Mouse (Mus musculus) cerebellum, postnatal 25 days (tissue): ENCODE results near the gene Bbc3.
A peak's percentile ranks its signal among the peaks of the same experiment; 100 is the strongest.
"Not testable (repeated sequence)": the region's sequence is repeated elsewhere in the genome, so short reads cannot be mapped to it uniquely, and the experiment has no call there.

ENCODE experiments used
- DNase-seq, 2 experiments: peaks; one replicate each; pipeline ENCODE4 v3.0.0; 2021; ENCODE audit warnings: mixed read lengths in 2 of 2

Gene Bbc3

GRCm38 (mm10) chr7:16308093-16308492 lies at the start of gene Bbc3:
TSS of gene Bbc3 (plus strand) at chr7:16308393.
- DNase-seq = not testable (repeated sequence)

GRCm38 (mm10) chr7:16259110-16259590 lies 49.0 kb upstream of the Bbc3 start, which contains the start of gene C5ar1:
TSS of gene C5ar1 (minus strand) at chr7:16259540.
- no peak for DNase-seq

GRCm38 (mm10) chr7:16261097-16261496 lies 47.1 kb upstream of the Bbc3 start:
- no peak for DNase-seq

- peak; percentile 80 to 91 for DNase-seq
Observed at GRCm38 (mm10) chr7:16263015-16263787, 45.0 kb upstream of the Bbc3 start.

GRCm38 (mm10) chr7:16263843-16264242 lies 44.4 kb upstream of the Bbc3 start:
- DNase-seq = no peak

- no peak for DNase-seq
Observed at GRCm38 (mm10) chr7:16265856-16266255, 42.3 kb upstream of the Bbc3 start.

- DNase-seq = not testable (repeated sequence)
Observed at GRCm38 (mm10) chr7:16266593-16266992, 41.6 kb upstream of the Bbc3 start.

- no peak for DNase-seq
Observed at GRCm38 (mm10) chr7:16271139-16271538, 37.1 kb upstream of the Bbc3 start.

- DNase-seq = peak; percentile 82 to 88
Observed at GRCm38 (mm10) chr7:16272681-16273080, 35.5 kb upstream of the Bbc3 start.

GRCm38 (mm10) chr7:16273081-16273765 lies 35.0 kb upstream of the Bbc3 start, which contains the start of gene Inafm1:
TSS of gene Inafm1 (minus strand) at chr7:16273617.
- DNase-seq = peak; percentile 85 to 91

- peak in 1 of 2 experiments; percentile 81 for DNase-seq
Observed at GRCm38 (mm10) chr7:16273766-16274140, 34.4 kb upstream of the Bbc3 start.

- DNase-seq = no peak
Observed at GRCm38 (mm10) chr7:16274922-16275890, 33.0 kb upstream of the Bbc3 start.

GRCm38 (mm10) chr7:16280721-16281120 lies 27.5 kb upstream of the Bbc3 start:
- DNase-seq = no peak

- DNase-seq = no peak
Observed at GRCm38 (mm10) chr7:16282334-16282733, 25.9 kb upstream of the Bbc3 start.

- no peak for DNase-seq
Observed at GRCm38 (mm10) chr7:16284001-16284400, 24.2 kb upstream of the Bbc3 start.

GRCm38 (mm10) chr7:16284904-16285303 lies 23.3 kb upstream of the Bbc3 start:
- DNase-seq = no peak

GRCm38 (mm10) chr7:16285450-16286025 lies 22.7 kb upstream of the Bbc3 start:
- peak; percentile 41 to 58 for DNase-seq

- peak; percentile 96 to 98 for DNase-seq
Observed at GRCm38 (mm10) chr7:16286026-16286961, 21.9 kb upstream of the Bbc3 start, which contains the start of gene Ccdc9. TSS of gene Ccdc9 (minus strand) at chr7:16286795.

GRCm38 (mm10) chr7:16287016-16287415 lies 21.2 kb upstream of the Bbc3 start:
- DNase-seq = no peak

- DNase-seq = no peak
Observed at GRCm38 (mm10) chr7:16287791-16288190, 20.4 kb upstream of the Bbc3 start.

GRCm38 (mm10) chr7:16294346-16294745 lies 13.8 kb upstream of the Bbc3 start:
- DNase-seq = peak; percentile 47 to 63
